Mouse (Mus musculus) T-helper 2 cell (primary cell): ENCODE data around the gene Gm11562.

Source experiments
- in situ Hi-C: fragments of 300-600 bp; cut with MboI, MseI; formaldehyde crosslinking; loops from one replicate; pipeline ENCODE4 v1.15.1; 2025; ENCODE audit warnings: high pct_unique_total_duplicates

The Gm11562 gene

GRCm38 (mm10) chr11:99585096-99585495, 35.1 kb downstream of the Gm11562 start:
- in situ Hi-C loops = no loop called here

- in situ Hi-C loops = no loop called here
These were observed 37.0 kb downstream of the Gm11562 start, which contains the start of gene Krtap1-4 for GRCm38 (mm10) chr11:99583245-99583704. Gene Krtap1-4, minus strand, starts transcription at chr11:99583654.

GRCm38 (mm10) chr11:99581564-99581963, 38.7 kb downstream of the Gm11562 start:
- in situ Hi-C loops = no loop called here

GRCm38 (mm10) chr11:99581051-99581450, 39.2 kb downstream of the Gm11562 start:
- in situ Hi-C loops = no loop called here

- in situ Hi-C loops = no loop called here
These were observed 39.6 kb downstream of the Gm11562 start, which contains the start of gene Krtap1-5 for GRCm38 (mm10) chr11:99580636-99581035. Gene Krtap1-5, minus strand, starts transcription at chr11:99581016.

GRCm38 (mm10) chr11:99574106-99574505, 46.1 kb downstream of the Gm11562 start:
- in situ Hi-C loops = no loop called here

- in situ Hi-C loops = no loop called here
These were observed 47.1 kb downstream of the Gm11562 start for GRCm38 (mm10) chr11:99573164-99573563.
